Mouse (Mus musculus) megakaryocyte progenitor cell, adult 5-6 weeks (primary cell): ENCODE data around the gene Pacrg. TPM values are rescaled to one million over a fixed set of nuclear protein-coding genes. Genes with fewer than 3 reads are reported as not detected.

Source experiments
- ATAC-seq: replicated peaks from 2 replicates; pipeline ENCODE4 v1.8.0; 2016; ENCODE audit warnings: mild to moderate bottlenecking, moderate TSS enrichment, inconsistent platforms; ENCODE audit not compliant: poor library complexity
- total RNA-seq, 2 experiments: library from RNA; stranded (forward) in 1 of 2; stranded (reverse) in 1 of 2; fragments of 157-497, 149-512 nt in 1 of 2; fragments of 200-1000 nt in 1 of 2; gene quantifications; 2 replicates each; pipeline versions ENCODE4 v1.2.3 to v1.2.4; 2015 to 2017

Pacrg gene
- total RNA-seq, 2 experiments from 2014 or later, result 0.46 TPM; not detected in 1

DNA sequence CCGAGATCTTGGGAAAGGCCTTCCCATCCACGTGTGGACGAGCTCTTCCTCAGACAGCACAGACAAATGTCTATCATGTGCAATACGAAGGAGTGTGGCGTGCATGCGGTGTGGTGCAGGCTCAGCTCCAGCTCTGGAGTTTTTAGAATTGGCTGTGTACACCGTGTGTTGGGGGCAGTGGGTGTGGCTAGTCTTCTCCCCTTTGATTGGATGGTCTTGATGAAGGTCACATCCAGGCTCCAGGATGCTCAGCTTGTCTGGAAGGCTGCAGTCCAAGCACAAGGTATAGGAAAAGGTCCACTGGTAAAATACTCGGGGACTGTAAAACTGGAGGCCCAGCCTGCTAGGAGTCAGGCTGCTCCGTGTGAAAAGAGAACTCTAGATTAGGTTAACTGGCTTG, 450.4 kb downstream of the Pacrg start:
- no peak for ATAC-seq

DNA sequence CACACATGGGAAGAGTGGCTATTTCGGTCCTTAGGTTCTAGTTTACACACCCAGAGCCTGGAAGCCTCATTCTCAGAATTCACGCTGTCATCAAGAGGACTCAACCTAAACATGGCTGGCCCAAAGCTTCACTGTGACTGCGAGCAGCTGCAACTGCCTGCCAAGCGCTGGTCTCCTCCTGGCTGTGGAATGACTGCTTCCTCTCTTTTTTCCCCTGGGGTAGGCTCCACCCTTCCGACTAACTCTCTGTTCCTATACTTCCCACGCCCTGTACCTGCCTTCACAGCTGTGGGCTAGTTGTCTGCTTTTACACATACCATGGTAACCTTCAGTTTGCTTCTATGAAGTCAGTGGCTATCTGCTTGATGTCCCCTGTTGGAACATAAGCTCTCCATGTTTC, 453.6 kb downstream of the Pacrg start:
- ATAC-seq, result no peak

DNA sequence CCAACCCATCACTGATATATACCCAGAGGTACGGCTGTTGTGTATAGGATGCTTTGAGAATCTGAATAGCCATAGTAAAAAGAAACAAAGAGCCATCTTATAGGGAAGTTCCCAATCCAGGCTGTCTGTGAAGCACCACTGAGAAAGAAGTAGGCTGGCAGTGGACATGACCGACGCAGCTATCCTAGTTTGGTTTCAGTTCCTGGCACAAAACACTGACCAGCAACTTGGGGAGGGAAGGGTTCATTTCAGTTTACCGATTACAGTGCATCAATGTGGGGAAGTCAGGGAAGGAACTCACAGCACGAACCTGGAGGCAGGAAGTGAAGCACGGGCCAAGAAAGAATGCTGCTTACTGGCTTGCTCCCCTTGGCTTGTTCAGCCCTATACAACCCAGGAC, 456.7 kb downstream of the Pacrg start:
- peak; percentile 77 for ATAC-seq

DNA sequence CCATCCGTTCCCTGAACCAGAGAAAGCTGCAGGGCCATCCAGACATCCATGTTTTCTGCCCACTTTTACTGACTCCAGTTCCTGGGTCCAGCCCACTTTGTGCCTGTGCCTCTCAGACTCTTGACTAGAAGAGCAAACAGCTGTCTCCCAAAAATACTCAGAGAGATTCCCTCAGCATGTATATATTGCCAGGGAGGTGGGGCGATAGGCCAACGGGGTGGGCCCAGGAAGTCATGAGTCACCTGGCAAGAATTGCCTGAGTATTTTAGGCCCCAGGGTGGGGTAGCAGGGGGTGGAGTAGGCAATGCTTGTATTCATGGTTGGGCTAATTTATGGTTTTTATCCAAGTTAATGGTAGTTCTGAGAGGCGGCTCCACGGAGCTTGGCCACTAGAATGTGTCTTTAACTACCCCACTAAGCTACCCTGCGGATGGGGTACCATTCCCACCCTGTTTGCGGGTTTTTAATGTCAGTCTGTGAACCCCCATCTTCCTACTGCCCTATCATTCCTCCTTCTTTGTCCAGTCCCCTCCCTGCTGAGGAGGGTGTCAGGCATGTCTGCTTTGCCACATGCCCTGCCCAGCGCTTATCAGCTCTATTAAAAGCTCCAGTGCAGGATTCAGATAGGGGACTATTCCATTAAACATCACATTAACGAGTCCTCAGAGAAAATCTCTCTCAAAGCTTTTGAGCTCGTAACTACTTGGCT, 461.5 kb downstream of the Pacrg start:
- ATAC-seq, result no peak

DNA sequence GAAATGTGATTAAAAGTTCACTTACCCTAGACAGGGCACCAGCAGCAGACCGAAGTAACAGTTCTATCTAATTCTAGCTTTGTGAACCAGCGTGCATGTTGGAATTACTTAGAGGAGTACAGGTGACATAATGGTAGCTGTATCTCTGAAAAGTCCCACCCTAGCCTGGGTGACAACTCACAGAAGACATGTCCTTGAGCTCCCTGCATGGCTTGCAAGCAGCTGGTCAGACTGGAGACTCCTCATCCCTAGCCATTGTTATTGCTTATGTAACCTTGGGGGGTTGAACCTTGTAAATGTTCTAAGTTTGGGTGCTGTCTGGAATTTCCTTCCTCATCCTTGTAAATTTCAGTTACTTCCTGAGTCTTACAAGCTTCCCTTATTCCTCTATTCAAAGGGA, 462.5 kb downstream of the Pacrg start:
- ATAC-seq, result no peak

DNA sequence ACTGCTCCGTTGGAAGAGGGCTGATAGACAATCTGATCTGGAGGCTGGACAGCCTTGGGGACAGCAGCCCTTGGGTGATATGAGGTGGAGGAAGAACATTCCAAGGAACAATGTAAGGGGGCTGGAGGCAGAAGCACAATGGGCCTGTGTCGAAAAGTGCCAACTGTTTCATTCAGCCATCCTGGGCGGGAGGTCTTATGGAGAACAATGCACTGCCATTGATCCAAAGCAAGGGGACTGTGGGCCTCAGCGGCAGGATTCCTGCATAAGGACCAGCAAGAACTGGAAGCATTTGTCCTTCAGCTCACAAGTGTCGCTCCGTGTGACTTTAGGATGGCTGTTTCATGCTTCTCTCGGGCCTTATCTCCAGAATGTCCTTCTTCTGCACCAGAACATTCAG, 465.8 kb downstream of the Pacrg start:
- no peak for ATAC-seq

DNA sequence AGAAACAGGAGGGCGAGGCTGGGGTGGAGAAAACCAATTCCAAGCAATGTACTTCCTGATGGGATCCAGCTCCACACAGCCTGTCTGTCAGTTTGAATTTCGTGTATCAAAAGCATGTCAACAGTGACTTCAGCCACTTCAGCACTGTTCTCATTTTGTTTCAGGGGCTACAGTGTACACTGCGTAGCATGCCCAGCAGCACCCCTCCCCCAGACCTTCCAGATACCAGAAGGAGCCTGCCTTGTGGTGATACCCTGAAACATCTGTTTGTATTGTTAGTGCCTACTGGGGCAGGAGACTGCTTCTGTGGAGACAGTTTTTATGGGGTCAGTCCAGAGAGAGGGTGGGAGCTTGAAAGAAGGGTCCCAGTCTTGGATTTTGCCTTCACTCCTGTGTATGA, 466.4 kb downstream of the Pacrg start:
- ATAC-seq, result no peak

DNA sequence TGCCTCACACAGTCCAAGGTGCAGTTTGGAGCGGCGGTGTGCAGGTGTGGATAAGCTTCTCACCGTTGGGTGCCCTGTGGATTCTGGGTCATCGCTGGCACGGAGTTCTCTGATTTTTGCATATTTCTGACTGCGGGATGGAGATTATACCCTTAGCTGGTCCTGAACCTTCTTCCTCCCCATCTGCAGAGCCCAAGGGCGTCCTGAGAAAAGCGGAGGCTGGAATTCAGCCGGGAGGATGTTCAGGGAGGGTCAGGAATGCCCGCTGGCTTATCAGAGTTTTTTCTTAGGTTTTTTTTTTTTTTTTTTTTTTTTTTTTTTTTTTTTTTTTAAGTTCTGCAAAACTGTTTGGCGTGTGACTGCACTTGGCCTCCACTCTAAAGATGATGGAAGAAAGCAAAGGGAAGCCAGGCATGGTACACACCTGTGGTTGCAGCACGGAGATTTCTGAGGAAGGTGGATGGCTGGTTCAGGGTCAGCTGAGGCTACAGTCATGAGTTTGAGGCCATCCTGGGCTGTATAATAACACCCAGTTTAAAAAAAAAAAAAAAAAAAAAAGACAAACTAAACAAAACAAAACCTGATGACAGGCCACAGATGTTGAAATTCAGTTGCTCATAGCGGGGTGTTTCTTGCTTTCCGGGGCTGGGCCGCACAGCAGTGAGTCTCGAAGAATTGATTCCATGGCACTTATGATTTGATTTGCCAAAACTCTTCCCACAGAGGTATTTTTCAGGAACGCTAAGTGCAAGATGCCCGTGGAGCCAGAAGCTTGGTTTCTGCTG, 467.9 kb downstream of the Pacrg start:
- ATAC-seq, result no peak

DNA sequence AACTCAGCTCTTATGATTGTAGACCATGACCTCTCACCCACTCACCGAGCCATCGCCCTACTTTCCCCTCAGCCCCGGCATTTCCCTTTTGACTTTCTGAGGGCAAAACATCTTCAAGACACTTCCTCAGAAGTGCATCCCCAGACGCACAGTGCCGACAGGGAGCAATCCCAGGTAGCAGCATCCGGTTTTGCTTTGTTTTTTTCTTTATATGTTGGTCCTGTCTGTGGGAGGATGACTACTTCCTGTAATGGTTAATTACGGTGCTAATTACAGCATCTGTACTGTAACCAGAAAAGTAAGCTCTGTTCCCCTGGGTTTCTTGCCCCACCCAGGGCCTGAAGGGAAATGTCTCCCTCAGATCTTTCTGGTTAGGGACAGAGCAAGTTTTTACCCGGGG, 468.6 kb downstream of the Pacrg start:
- peak; percentile 7; the same call in 1 of the 2 replicates for ATAC-seq

DNA sequence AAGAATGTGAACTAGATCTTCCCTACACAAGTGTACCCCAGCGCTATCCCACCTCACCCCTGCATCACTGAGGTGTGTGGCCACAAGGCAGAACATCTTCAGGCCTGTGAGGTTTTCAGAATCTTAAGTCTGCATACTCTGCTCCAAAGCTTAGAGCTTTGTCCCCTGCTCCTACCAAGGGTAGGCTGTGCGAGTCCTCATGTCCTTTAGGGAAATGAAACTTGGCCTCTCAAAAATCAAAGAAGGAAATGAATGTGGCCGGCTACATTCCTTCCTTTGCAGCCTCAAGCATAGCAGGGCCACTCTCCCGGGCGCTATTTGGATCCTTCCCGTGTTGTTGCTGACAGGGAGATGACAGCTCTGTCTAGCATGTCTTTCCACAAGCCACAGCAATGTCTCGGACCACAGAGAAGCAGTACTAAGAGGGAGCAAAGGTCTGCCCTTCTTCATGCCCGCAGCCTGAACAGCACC, 469.4 kb downstream of the Pacrg start:
- peak; percentile 83 for ATAC-seq

DNA sequence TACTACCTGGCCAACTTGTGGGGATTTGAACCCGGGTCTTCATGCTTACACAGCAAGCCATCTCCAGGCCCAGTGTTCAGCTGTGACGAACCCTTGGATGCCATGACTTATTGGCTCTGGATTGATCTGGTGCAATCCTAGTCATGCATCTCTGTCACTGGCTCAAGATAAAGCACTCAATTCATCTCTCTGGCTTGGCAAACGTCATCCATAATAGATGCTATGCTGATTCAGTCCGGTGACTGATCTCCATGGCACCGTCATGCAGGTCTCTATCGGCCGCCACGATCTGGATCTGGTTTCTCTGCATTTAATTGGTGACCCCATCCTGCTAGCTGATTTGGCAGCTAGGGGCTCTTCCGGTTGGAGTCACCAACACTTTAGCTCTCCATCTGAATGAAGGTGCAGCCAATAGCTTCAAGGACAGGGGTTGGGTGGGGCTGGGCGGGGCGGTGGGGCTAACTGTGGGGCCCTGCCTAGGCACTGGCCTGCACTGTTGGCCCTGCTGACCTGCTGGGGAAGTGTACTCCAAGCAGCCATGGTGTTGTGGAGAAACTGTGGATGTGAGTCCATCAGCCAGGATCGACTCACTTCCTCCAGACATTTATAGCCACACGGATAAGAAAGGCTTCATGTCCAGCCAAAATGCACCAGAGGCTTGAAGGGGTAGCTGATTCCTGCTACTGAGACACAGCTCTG, 470.0 kb downstream of the Pacrg start:
- peak; percentile 49 for ATAC-seq

DNA sequence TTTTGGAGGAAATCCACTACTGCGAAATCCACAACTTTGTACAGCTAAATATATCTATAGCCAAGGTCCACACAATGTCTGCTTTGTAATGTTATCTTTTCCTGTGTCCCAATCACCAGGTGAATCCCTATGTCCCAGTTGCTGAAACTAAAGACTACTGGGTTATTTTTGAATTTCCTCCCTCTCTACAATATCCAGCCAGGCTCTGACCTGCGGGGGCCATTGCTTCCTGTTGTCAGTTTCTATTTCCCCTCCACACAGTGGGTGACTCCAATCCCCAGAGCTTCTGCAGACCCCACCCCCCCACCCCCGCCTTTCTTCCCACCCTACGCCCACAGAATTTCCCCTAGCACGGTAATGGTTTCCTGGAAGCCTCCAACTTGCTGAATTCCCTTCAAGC, 473.1 kb downstream of the Pacrg start:
- ATAC-seq, result no peak

DNA sequence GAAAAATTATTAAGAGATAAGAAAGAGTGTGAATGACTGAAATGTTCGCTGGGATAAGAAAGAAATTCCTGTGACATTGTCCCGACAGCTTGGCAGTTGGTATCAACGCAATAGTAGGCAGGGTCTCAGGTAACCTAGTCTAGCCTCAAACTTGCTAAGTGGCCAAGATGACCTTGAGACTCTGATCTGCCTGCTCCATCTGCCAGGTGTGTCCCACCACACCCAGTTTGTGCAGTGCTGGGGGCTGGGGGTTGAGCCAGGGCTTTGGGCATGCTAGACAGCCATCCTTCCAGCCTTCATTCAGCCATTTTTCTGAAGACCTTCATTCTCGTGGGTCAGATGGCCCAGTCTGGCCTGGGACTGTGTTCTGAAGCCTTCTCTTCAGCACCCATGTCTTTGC, 473.5 kb downstream of the Pacrg start:
- ATAC-seq, result no peak

DNA sequence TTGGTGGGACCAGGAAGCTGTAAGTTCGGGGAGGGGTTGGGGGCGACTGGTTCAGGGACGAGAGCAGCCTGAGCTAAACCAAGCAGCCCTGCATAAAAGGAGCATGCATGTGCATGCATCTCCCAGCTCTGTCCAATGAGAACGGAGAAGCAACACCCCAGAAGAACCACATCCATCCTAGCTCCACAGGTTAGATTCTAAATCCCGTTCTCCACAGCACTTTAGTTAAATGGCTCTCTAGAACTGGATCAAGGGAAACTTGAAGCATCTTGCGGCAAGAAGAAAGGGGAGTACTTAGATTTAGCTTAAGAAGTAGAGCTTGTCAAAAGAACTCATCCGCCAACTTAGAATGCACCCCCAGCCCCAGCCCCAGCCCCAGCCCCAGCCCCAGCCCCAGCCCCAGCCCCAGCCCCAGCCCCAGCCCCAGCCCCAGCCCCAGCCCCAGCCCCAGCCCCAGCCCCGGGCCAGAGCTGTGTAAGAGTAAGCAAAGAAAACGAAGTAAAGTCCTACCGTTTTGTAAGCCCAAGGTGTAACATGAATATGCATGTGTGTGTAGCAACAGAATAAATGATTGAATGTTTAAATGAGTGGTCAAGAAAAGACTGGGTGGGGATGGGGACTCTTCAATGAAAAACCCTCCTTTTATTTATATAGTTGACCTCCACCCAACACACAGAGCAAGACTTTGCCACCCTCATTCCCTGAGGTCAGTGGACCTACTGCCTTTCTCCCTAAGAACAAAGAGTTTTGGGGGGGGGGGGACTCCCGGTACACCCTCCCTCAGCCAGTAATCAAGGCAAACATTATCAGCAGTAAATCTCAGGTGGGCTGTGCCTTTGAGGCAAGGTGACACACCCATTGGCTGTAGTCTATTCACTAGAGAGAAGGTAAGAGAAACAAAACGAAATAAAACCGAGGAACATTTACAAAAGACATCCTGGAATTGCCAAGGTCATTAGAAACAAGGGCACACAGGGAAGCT, 474.3 kb downstream of the Pacrg start:
- ATAC-seq, result no peak

DNA sequence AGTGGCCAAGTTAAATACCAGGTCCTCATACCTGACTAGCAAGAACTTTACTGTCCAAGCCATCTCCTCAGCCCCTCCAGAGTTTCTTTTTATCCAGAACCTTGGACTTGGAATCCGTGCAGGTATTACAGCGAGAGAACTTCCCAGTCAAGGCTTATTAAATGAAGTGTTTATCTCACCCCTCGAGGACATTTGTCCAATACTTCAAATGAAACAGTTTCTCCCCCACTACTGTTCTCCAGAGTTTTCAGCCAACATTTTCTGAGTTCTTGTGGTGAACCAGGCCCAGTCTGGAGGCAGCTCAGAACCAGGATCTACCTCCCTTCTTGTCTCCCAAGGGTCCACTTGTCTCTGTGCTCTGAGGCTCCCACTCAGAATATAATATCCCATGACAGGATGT, 477.0 kb downstream of the Pacrg start:
- no peak for ATAC-seq

DNA sequence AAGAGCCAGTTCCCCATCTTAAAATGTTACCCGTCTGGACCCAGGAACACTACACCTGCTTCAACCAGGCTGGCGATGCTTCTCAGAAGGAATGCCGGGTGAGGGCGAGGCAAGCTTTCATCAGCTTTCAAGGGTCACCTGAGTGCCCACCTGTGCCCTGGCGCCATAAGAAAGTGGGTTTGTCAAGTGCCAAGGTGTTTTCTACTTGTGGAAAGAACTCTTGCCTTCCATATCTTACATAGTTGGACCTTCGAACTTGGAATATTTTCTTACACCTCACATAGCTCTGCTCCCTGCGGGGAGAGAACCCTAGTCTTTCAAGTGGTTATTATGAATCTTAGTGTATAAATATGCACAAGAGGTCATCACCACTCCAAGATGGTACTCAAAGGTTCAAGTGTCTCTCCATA, 478.2 kb downstream of the Pacrg start:
- ATAC-seq, result no peak

DNA sequence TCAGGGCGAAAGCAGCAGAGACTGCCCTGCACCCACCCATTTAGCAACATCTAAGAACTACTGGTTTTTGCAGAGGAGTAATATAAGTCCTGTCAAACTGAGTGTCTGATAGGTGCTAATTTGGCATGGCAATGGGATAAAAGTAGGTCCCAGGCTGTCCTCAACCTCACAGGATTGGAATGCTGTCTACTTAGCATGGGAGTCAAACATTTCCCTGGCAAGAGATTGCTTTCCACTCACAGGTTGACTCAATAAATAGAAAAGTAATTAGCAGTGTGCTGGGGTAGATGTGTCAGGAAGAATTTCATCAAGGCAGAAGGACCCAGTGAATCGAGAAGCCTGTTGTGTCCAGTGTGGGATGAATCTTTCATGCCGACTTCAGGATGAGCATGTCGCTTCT, 479.4 kb downstream of the Pacrg start:
- ATAC-seq, result no peak

DNA sequence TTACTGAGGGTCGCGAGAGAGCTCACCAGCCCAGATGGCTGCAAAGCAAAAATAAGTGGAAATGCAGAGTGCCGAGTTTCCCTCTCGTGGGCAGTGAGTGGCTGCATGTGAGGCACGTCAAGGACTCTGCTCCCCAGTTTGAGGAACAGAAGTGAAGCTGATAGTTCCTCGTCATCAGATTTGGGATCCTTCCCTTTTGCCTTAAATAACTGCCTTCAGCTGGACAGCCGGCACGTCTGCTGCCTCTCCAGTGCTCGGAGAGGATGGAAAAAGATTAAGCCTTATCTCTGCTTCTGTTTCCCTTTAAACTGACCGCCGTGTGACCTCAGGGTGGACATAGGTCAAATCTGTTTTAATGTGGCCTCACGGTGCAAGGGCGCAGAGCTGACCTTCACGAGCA, 480.6 kb downstream of the Pacrg start:
- no peak for ATAC-seq

DNA sequence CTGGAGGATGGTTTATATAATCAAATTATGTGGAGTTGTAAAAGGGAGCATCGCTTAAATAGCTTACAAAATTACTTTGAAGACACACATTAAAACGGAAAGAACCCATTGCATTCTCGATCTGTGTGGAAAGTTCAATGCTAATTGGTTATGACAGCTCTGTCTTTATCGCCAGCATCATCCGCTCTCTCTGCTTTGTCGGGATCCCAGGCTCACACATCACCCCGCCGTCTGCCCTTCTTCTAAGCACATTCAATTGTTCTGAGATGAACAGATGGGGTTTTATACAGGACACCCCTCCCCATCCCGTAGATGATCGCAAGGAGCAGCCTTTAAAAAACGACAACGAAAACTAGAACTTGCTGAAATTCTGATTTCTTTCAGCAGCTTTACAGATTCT, 482.8 kb downstream of the Pacrg start:
- ATAC-seq, result no peak

DNA sequence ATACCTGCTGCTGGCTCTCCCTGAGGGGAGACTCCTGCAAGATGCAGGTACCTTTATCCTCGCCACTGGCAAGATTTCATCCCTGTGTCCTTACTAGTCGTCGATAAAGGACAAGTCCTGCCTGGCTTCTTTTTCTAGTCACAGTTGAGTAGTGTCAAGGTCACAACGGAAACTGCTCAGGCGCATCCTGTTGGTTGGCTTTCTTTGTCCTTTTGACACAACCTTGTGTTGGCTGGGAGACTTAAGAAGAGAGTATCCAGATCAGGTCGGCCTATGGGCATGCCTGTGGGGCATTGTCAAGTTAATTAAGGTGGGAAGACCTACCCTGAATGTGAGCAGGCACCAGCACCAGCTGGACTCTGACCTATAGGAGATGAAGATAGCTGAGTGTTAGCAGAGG, 483.8 kb downstream of the Pacrg start:
- no peak for ATAC-seq

DNA sequence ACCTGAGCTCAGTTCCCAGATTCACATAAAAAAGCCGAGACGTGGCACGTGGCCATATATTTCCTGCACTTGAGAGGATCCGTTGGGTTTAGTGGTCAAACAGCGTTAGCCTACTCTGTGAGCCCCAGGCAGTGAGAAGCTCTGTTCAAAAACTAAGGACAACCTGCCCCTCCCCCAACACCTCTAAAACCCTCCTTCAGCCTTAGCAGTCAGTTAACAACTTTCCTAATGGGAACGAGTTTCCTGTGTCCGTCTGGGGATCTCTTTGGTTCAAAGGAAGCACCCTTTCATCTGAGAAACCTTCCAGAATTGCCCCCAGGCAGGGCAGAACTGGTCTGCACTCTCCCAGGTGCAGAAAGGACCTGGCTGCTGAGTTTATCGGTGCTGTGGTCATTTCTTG, 484.4 kb downstream of the Pacrg start:
- ATAC-seq, result no peak
